12 mouse cellular contexts compared by ENCODE assay signal in genomic region chr8:116096666-116097065, GRCm38 (mm10).
DNase-seq lines count a peak whose midpoint lies in the region; ATAC-seq lines count a peak whose summit lies in the region.
"Had no signal": no experiment of that assay in that cellular context is flagged by ENCODE, and none has a peak within 500 bp of the region (broad histone marks: within the 10 kb centered on the region; RNA-seq: fewer than 3 reads in every experiment).

No protein-coding gene starts in this region.

- H3K9ac ChIP-seq in kidney, embryonic 15.5 days, result no peak overlapping the region
- H3K9ac ChIP-seq in forebrain, embryonic 14.5 days (ENCODE audit: low read length), result no peak overlapping the region
- H3K9ac ChIP-seq: heart, embryonic 13.5 days; liver, embryonic 15.5 days had no signal

- H3K4me2 ChIP-seq in kidney, embryonic 15.5 days, result no peak overlapping the region
- H3K4me2 ChIP-seq in forebrain, embryonic 14.5 days (ENCODE audit: low read length), result no peak overlapping the region
- H3K4me2 ChIP-seq: heart, embryonic 13.5 days; liver, embryonic 15.5 days; midbrain, embryonic 11.5 days had no signal

- H3K4me3 ChIP-seq in kidney, embryonic 15.5 days (replicated peaks), result no peak overlapping the region
- H3K4me3 ChIP-seq in forebrain, embryonic 14.5 days (ENCODE audit: low read depth, low read length), result no peak overlapping the region
- H3K4me3 ChIP-seq: heart, embryonic 13.5 days; liver, embryonic 15.5 days had no signal

- no peaks in the 10 kb centered on the region for H3K27me3 ChIP-seq in kidney, embryonic 15.5 days
- H3K27me3 ChIP-seq in forebrain, embryonic 14.5 days (replicated peaks; ENCODE audit: control insufficient read depth, insufficient read depth, low read length), result no peaks in the 10 kb centered on the region
- H3K27me3 ChIP-seq: heart, embryonic 13.5 days; liver, embryonic 15.5 days had no signal

- ATAC-seq in kidney, embryonic 15.5 days (replicated peaks; ENCODE audit: low FRiP score), result no peak
- ATAC-seq in forebrain, embryonic 14.5 days, result no peak

- H3K36me3 ChIP-seq in kidney, embryonic 15.5 days, result no peaks in the 10 kb centered on the region
- no peaks in the 10 kb centered on the region for H3K36me3 ChIP-seq in forebrain, embryonic 14.5 days (ENCODE audit: control insufficient read depth, insufficient read depth, low read length)
- H3K36me3 ChIP-seq: heart, embryonic 13.5 days; liver, embryonic 15.5 days had no signal

- H3K9me3 ChIP-seq in kidney, embryonic 15.5 days (replicated peaks), result no peaks in the 10 kb centered on the region
- H3K9me3 ChIP-seq in forebrain, embryonic 14.5 days (replicated peaks; ENCODE audit: control insufficient read depth, low read length), result no peaks in the 10 kb centered on the region
- H3K9me3 ChIP-seq: heart, embryonic 13.5 days; liver, embryonic 15.5 days had no signal

- H3K4me1 ChIP-seq in kidney, embryonic 15.5 days, result no peaks in the 10 kb centered on the region
- H3K4me1 ChIP-seq in forebrain, embryonic 14.5 days (ENCODE audit: control insufficient read depth, insufficient read depth, low read length), result no peaks in the 10 kb centered on the region
- H3K4me1 ChIP-seq: heart, embryonic 13.5 days; liver, embryonic 15.5 days had no signal

- 31% methylated on average over 3 of the region's 3 CpGs for WGBS in kidney, embryonic 15.5 days
- WGBS in forebrain, embryonic 14.5 days, result 85% methylated on average over 3 of the region's 3 CpGs

- no peak overlapping the region for H3K27ac ChIP-seq in kidney, embryonic 15.5 days
- H3K27ac ChIP-seq in forebrain, embryonic 14.5 days (ENCODE audit: low read depth, low read length), result no peak overlapping the region
- H3K27ac ChIP-seq: heart, embryonic 13.5 days; liver, embryonic 15.5 days had no signal

- DNase-seq in kidney, adult 18-20 months, result peak; percentile 7
- peak; percentile 9 for DNase-seq in Muller cell, postnatal 12 days (ENCODE audit: inconsistent ontology term)
- peak; percentile 63 for DNase-seq in brain, adult 2 months (ENCODE audit: low read depth, low spot score)
- DNase-seq in kidney, postnatal 36 days, result peak; percentile 45 to 71
- DNase-seq in cerebellum, adult 8-10 months, result no peak
- DNase-seq in forebrain, embryonic 14.5 days (ENCODE audit: low spot score), result no peak
- DNase-seq: gastrocnemius, postnatal 25 days; right cerebral cortex, postnatal 14 days had no signal

Comparison
In these comparisons a context has a peak if more than half of its experiments do, and no peak if none do; other contexts are left out.
1. DNase-seq: peak in kidney, adult 18-20 months (single experiment), Muller cell, postnatal 12 days (single experiment), brain, adult 2 months (single experiment) and kidney, postnatal 36 days (2 of 2); none in cerebellum, adult 8-10 months (single experiment) and forebrain, embryonic 14.5 days (single experiment).